Comparison of ENCODE assay signal across 8 mouse cellular contexts in the genomic region with DNA sequence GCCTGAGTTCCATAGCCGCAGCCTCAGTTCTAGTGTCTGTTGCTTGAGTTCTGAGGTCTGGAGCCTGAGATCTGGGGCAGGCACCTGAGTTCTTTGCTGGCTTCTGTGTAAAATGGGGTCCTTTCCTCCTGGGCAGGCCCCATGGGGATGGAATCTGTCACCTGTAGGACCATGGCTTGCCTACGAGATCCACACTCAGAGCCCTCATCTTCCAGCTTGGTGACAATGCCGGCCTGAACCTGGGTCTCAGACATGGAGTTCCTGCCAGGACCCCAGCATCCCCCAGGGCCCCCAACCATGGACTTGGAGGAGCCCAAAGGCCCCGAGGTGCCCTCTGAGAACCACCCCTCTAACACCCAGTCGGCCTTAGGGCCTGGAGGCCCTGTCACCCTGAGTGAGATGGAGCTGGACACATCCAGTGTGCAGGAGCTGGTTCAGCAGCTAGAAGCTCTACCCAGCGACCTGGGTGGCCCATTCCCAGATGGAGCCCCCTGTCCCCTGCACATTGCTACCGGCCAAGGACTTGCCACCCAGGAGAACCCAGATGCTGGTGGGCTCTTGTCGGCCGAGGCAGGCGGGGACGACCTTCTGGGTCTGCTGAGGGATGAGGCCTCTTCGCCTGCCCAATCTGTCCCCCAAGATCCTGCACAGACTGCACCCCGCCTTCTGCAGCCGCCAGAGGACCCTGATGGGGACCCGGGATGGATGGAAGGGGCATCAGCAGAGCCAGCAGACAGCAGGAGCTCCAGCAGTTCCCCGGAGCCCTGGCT. TPM values are rescaled to one million over a fixed set of nuclear protein-coding genes. Genes with fewer than 3 reads are reported as not detected.
DNase-seq lines count a peak whose midpoint lies in the region; ATAC-seq and TF ChIP-seq lines count a peak whose summit lies in the region.

No protein-coding gene starts in this region.

- TF ChIP-seq CTCF in ES-Bruce4 (IDR thresholded peaks at IDR 0.05; ENCODE audit: low read depth, low read length), result no peak

- H3K36me3 ChIP-seq in heart, embryonic 11.5 days (ENCODE audit: control insufficient read depth, insufficient read depth, low read length), result peaks cover 16% of the 10 kb centered on the region
- 0 out of 2 replicates have a peak, but pooled peaks cover 5% of the 10 kb centered on the region for H3K36me3 ChIP-seq in ES-Bruce4 (ENCODE audit: control insufficient read depth, insufficient read depth, low read length, poor library complexity, severe bottlenecking)
- H3K36me3 ChIP-seq in forebrain, embryonic 16.5 days (ENCODE audit: control insufficient read depth, insufficient read depth), result peaks cover 11% of the 10 kb centered on the region
- H3K36me3 ChIP-seq in liver, embryonic 15.5 days (replicated peaks), result peaks cover 52% of the 10 kb centered on the region

- TF ChIP-seq POLR2A in ES-Bruce4 (IDR thresholded peaks at IDR 0.05; ENCODE audit: insufficient read depth, low read length), result no peak

- peak overlapping the region; percentile 68 for H3K4me3 ChIP-seq in heart, embryonic 11.5 days (ENCODE audit: low read depth, low read length)
- peak overlapping the region; percentile 98 for H3K4me3 ChIP-seq in ES-Bruce4 (ENCODE audit: low read depth, low read length)
- H3K4me3 ChIP-seq in forebrain, embryonic 16.5 days (replicated peaks; ENCODE audit: low read length), result peak overlapping the region; percentile 60
- H3K4me3 ChIP-seq in liver, embryonic 15.5 days (replicated peaks), result peak overlapping the region; percentile 65

- H3K27ac ChIP-seq in heart, embryonic 11.5 days (ENCODE audit: low read depth, low read length), result no peak overlapping the region
- no peak overlapping the region for H3K27ac ChIP-seq in ES-Bruce4 (ENCODE audit: insufficient read depth, low read length)
- H3K27ac ChIP-seq in forebrain, embryonic 16.5 days (ENCODE audit: low read length), result no peak overlapping the region
- H3K27ac ChIP-seq in liver, embryonic 15.5 days (replicated peaks), result peak overlapping the region; percentile 52; the same call in 1 of the 2 replicates

- no peak for TF ChIP-seq EP300 in ES-Bruce4 (IDR thresholded peaks at IDR 0.05; ENCODE audit: insufficient read depth, low read depth, low read length)

- peak overlapping the region; percentile 85 for H3K9ac ChIP-seq in heart, embryonic 11.5 days (ENCODE audit: low read depth, low read length)
- peak overlapping the region; percentile 86 for H3K9ac ChIP-seq in ES-Bruce4 (ENCODE audit: low read depth, poor library complexity, severe bottlenecking)
- H3K9ac ChIP-seq in forebrain, embryonic 16.5 days (replicated peaks; ENCODE audit: low read depth, low read length), result peak overlapping the region; percentile 68; the same call in 1 of the 2 replicates
- H3K9ac ChIP-seq in liver, embryonic 15.5 days, result peak overlapping the region; percentile 66

- H3K27me3 ChIP-seq in heart, embryonic 11.5 days (ENCODE audit: control insufficient read depth, insufficient read depth, low read length), result no peaks in the 10 kb centered on the region
- H3K27me3 ChIP-seq in ES-Bruce4 (ENCODE audit: control insufficient read depth, insufficient read depth, low read length, poor library complexity, severe bottlenecking), result no peaks in the 10 kb centered on the region
- no peaks in the 10 kb centered on the region for H3K27me3 ChIP-seq in forebrain, embryonic 16.5 days (replicated peaks; ENCODE audit: control insufficient read depth, insufficient read depth, low read length)
- no peaks in the 10 kb centered on the region for H3K27me3 ChIP-seq in liver, embryonic 15.5 days

- ATAC-seq in heart, embryonic 11.5 days (replicated peaks; ENCODE audit: insufficient number of reproducible peaks, low FRiP score, low TSS enrichment), result no peak
- no peak for ATAC-seq in forebrain, embryonic 16.5 days
- no peak for ATAC-seq in liver, embryonic 15.5 days (ENCODE audit: insufficient read depth)

- peak overlapping the region; percentile 81 for H3K4me2 ChIP-seq in heart, embryonic 11.5 days
- peak overlapping the region; percentile 59 for H3K4me2 ChIP-seq in forebrain, embryonic 16.5 days (ENCODE audit: low read length)
- peak overlapping the region; percentile 74 for H3K4me2 ChIP-seq in liver, embryonic 15.5 days

- no peaks in the 10 kb centered on the region for H3K9me3 ChIP-seq in heart, embryonic 11.5 days (replicated peaks; ENCODE audit: control insufficient read depth, low read length)
- no peaks in the 10 kb centered on the region for H3K9me3 ChIP-seq in ES-Bruce4 (replicated peaks; ENCODE audit: control insufficient read depth, insufficient read depth, low read length, poor library complexity, severe bottlenecking)
- no peaks in the 10 kb centered on the region for H3K9me3 ChIP-seq in forebrain, embryonic 16.5 days (ENCODE audit: control insufficient read depth, low read length)
- no peaks in the 10 kb centered on the region for H3K9me3 ChIP-seq in liver, embryonic 15.5 days (replicated peaks)

- DNase-seq in heart, adult 18-20 months, result no peak
- no peak for DNase-seq in urinary bladder, postnatal 25 days (ENCODE audit: low spot score)
- DNase-seq in right cerebral cortex, postnatal 10 days (ENCODE audit: low spot score in 2 of 2), result no peak
- no peak for DNase-seq in kidney, postnatal 36 days

- WGBS in heart, embryonic 11.5 days (ENCODE audit: insufficient replicate concordance), result 72% methylated on average over 16 of the region's 16 CpGs
- 88% methylated on average over 16 of the region's 16 CpGs for WGBS in forebrain, embryonic 16.5 days
- 65% methylated on average over 16 of the region's 16 CpGs for WGBS in liver, embryonic 15.5 days (ENCODE audit: insufficient replicate concordance)

- H3K4me1 ChIP-seq in heart, embryonic 11.5 days (ENCODE audit: control insufficient read depth, insufficient read depth, low read length), result peaks cover 13% of the 10 kb centered on the region
- no peaks in the 10 kb centered on the region for H3K4me1 ChIP-seq in ES-Bruce4 (ENCODE audit: control insufficient read depth, insufficient read depth, low read length)
- peaks cover 25% of the 10 kb centered on the region for H3K4me1 ChIP-seq in forebrain, embryonic 16.5 days (replicated peaks; ENCODE audit: control insufficient read depth, insufficient read depth, low read length)
- H3K4me1 ChIP-seq in liver, embryonic 15.5 days (replicated peaks), result peaks cover 40% of the 10 kb centered on the region

RNA-seq across cellular contexts. Expression of gene Apba3, which starts 2.1 kb away (rescaled TPM):
- polyA plus RNA-seq in heart, embryonic 11.5 days (2014; fragmentation: Nextera tagmentation; extraction: Ambion mirVana), result 41.2 and 44.1 TPM in 2 replicates
- total RNA-seq in heart, adult 18-20 months (2021), result 100 to 1,000 TPM in 1 of 2 experiments, 10 to 100 TPM in 1; 85.9 to 110 TPM
- 25.8 and 26.4 TPM in 2 replicates for polyA plus RNA-seq in ES-Bruce4 (2011; ENCODE audit: insufficient read depth, insufficient read length, low read depth, missing spikeins)
- 39.1 and 41.6 TPM in 2 replicates for polyA plus RNA-seq in forebrain, embryonic 16.5 days (2015; fragmentation: Nextera tagmentation; extraction: Ambion mirVana)
- 24.0 and 27.3 TPM in 2 replicates for polyA plus RNA-seq in liver, embryonic 15.5 days (2015; fragmentation: Nextera tagmentation; extraction: Ambion mirVana)

RNA-seq across cellular contexts. Expression of gene Mrpl54, which starts 2.1 kb away (rescaled TPM):
- polyA plus RNA-seq in heart, embryonic 11.5 days (2014; fragmentation: Nextera tagmentation; extraction: Ambion mirVana), result 247 and 257 TPM in 2 replicates
- 10 to 100 TPM; 85.7 to 89.6 TPM for total RNA-seq in heart, adult 18-20 months (2021)
- polyA plus RNA-seq in ES-Bruce4 (2011; ENCODE audit: insufficient read depth, insufficient read length, low read depth, missing spikeins), result 52.2 and 63.7 TPM in 2 replicates
- polyA plus RNA-seq in forebrain, embryonic 16.5 days (2015; fragmentation: Nextera tagmentation; extraction: Ambion mirVana), result 84.0 and 90.1 TPM in 2 replicates
- 78.7 and 92.2 TPM in 2 replicates for polyA plus RNA-seq in liver, embryonic 15.5 days (2015; fragmentation: Nextera tagmentation; extraction: Ambion mirVana)

RNA-seq across cellular contexts. Expression of gene Matk, which starts 16.1 kb away (rescaled TPM):
- 1.0 and 1.7 TPM in 2 replicates for polyA plus RNA-seq in heart, embryonic 11.5 days (2014; fragmentation: Nextera tagmentation; extraction: Ambion mirVana)
- under 1 TPM; 0.42 to 0.87 TPM for total RNA-seq in heart, adult 18-20 months (2021)
- 1.1 and 1.2 TPM in 2 replicates for polyA plus RNA-seq in ES-Bruce4 (2011; ENCODE audit: insufficient read depth, insufficient read length, low read depth, missing spikeins)
- polyA plus RNA-seq in forebrain, embryonic 16.5 days (2015; fragmentation: Nextera tagmentation; extraction: Ambion mirVana), result 28.8 and 44.2 TPM in 2 replicates
- polyA plus RNA-seq in liver, embryonic 15.5 days (2015; fragmentation: Nextera tagmentation; extraction: Ambion mirVana), result 1.9 and 2.1 TPM in 2 replicates

RNA-seq across cellular contexts. Expression of gene Tjp3, which starts 22.6 kb away (rescaled TPM):
- polyA plus RNA-seq in heart, embryonic 11.5 days (2014; fragmentation: Nextera tagmentation; extraction: Ambion mirVana), result 0.90 and 1.4 TPM in 2 replicates
- total RNA-seq in heart, adult 18-20 months (2021), result under 1 TPM in 1 of 2 experiments, not detected in 1; 0.87 TPM
- polyA plus RNA-seq in ES-Bruce4 (2011; ENCODE audit: insufficient read depth, insufficient read length, low read depth, missing spikeins), result 41.5 and 42.7 TPM in 2 replicates
- polyA plus RNA-seq in forebrain, embryonic 16.5 days (2015; fragmentation: Nextera tagmentation; extraction: Ambion mirVana), result 7.3 and 8.3 TPM in 2 replicates
- 0.93 and 1.4 TPM in 2 replicates for polyA plus RNA-seq in liver, embryonic 15.5 days (2015; fragmentation: Nextera tagmentation; extraction: Ambion mirVana)

RNA-seq across cellular contexts. Expression of gene Pip5k1c, which starts 23.9 kb away (rescaled TPM):
- 30.2 and 32.1 TPM in 2 replicates for polyA plus RNA-seq in heart, embryonic 11.5 days (2014; fragmentation: Nextera tagmentation; extraction: Ambion mirVana)
- total RNA-seq in heart, adult 18-20 months (2021), result 10 to 100 TPM; 23.1 to 25.6 TPM
- 28.3 and 31.5 TPM in 2 replicates for polyA plus RNA-seq in ES-Bruce4 (2011; ENCODE audit: insufficient read depth, insufficient read length, low read depth, missing spikeins)
- 138 and 143 TPM in 2 replicates for polyA plus RNA-seq in forebrain, embryonic 16.5 days (2015; fragmentation: Nextera tagmentation; extraction: Ambion mirVana)
- polyA plus RNA-seq in liver, embryonic 15.5 days (2015; fragmentation: Nextera tagmentation; extraction: Ambion mirVana), result 13.4 and 15.2 TPM in 2 replicates
